ENCODE assay signal across 7 mouse cellular contexts in genomic region chr11:69062194-69062760, GRCm38 (mm10). TPM values are rescaled to one million over a fixed set of nuclear protein-coding genes. Genes with fewer than 3 reads are reported as not detected.
A peak's percentile ranks its signal among the peaks of the same experiment; 100 is the strongest.
DNase-seq lines count a peak whose midpoint lies in the region; ATAC-seq lines count a peak whose summit lies in the region.

No protein-coding gene starts in this region.

- H3K9me3 ChIP-seq in midbrain, embryonic 11.5 days (ENCODE audit: control insufficient read depth, low read length): no peaks in the 10 kb centered on the region

- H3K27ac ChIP-seq in midbrain, embryonic 11.5 days (ENCODE audit: low read depth, low read length): no peak overlapping the region

- peak; percentile 3 for ATAC-seq in inflammation-experienced regulatory T-cells, adult 6 months
- no peak; the same call in 1 of the 2 replicates for ATAC-seq in midbrain, embryonic 11.5 days (ENCODE audit: low FRiP score)

- H3K4me2 ChIP-seq in midbrain, embryonic 11.5 days: peak overlapping the region; percentile 67

- H3K4me3 ChIP-seq in midbrain, embryonic 11.5 days (ENCODE audit: low read depth, low read length): peak overlapping the region; percentile 74

- peaks cover 26% of the 10 kb centered on the region for H3K4me1 ChIP-seq in midbrain, embryonic 11.5 days (ENCODE audit: control insufficient read depth, insufficient read depth, low read length)

- intact Hi-C loops in left cerebral cortex, postnatal 36 days (cut with DNase I): loop anchor here (5.0 to 10.0 kb wide), 2 partner anchors 35 to 183 kb away; partner anchors contain the start of gene Per1

- DNase-seq in ZHBTc4 (ENCODE audit: low read depth, low spot score): peak; percentile 72
- peak; percentile 76 for DNase-seq in cerebellum, adult 9-11 months
- peak; percentile 69 for DNase-seq in gastrocnemius, postnatal 10 days
- peak; percentile 48 to 78 for DNase-seq in left cerebral cortex, postnatal 36 days (ENCODE audit: low spot score in 2 of 2)
- peak; percentile 99 for DNase-seq in midbrain, embryonic 11.5 days (ENCODE audit: low spot score, missing footprints)
- DNase-seq in spleen, postnatal 10 days (ENCODE audit: low spot score in 2 of 2): peak; percentile 77 to 83

- H3K36me3 ChIP-seq in midbrain, embryonic 11.5 days (ENCODE audit: control insufficient read depth, insufficient read depth, low read length): no peaks in the 10 kb centered on the region

- H3K9ac ChIP-seq in midbrain, embryonic 11.5 days (ENCODE audit: low read length): no peak overlapping the region

- under 1% methylated on average over 17 of the region's 17 CpGs for WGBS in midbrain, embryonic 11.5 days

- no peaks in the 10 kb centered on the region for H3K27me3 ChIP-seq in midbrain, embryonic 11.5 days (ENCODE audit: control insufficient read depth, insufficient read depth, low read length)

RNA-seq across cellular contexts. Expression of gene Borcs6, which starts 2.8 kb away (rescaled TPM):
- total RNA-seq in gastrocnemius, postnatal 10 days (2021): 10 to 100 TPM; 12.6 to 13.9 TPM
- 1 to 10 TPM; 1.1 to 2.2 (median 1.3) TPM for polyA plus RNA-seq in inflammation-experienced regulatory T-cells, adult 6 months (2017; shearing (Covaris generic))
- total RNA-seq in left cerebral cortex, postnatal 36 days (2021): 10 to 100 TPM; 30.7 to 38.4 TPM
- polyA plus RNA-seq in midbrain, embryonic 11.5 days (2014; fragmentation: Nextera tagmentation; extraction: Ambion mirVana): 8.8 and 9.8 TPM in 2 replicates

RNA-seq across cellular contexts. Expression of gene Tmem107, which starts 8.3 kb away (rescaled TPM):
- total RNA-seq in gastrocnemius, postnatal 10 days (2021): 1 to 10 TPM; 4.3 to 5.2 TPM
- 1 to 10 TPM; 2.8 to 9.1 (median 4.0) TPM for polyA plus RNA-seq in inflammation-experienced regulatory T-cells, adult 6 months (2017; shearing (Covaris generic))
- total RNA-seq in left cerebral cortex, postnatal 36 days (2021): 10 to 100 TPM; 19.5 to 20.5 TPM
- 53.5 and 57.7 TPM in 2 replicates for polyA plus RNA-seq in midbrain, embryonic 11.5 days (2014; fragmentation: Nextera tagmentation; extraction: Ambion mirVana)

RNA-seq across cellular contexts. Expression of gene Aurkb, which starts 16.8 kb away (rescaled TPM):
- total RNA-seq in gastrocnemius, postnatal 10 days (2021): 10 to 100 TPM; 10.2 to 11.6 TPM
- polyA plus RNA-seq in inflammation-experienced regulatory T-cells, adult 6 months (2017; shearing (Covaris generic)): 10 to 100 TPM in 2 of 3 experiments, 1 to 10 TPM in 1; 5.8 to 74.0 (median 12.9) TPM
- total RNA-seq in left cerebral cortex, postnatal 36 days (2021): 1 to 10 TPM in 1 of 2 experiments, under 1 TPM in 1; 0.43 to 1.1 TPM
- polyA plus RNA-seq in midbrain, embryonic 11.5 days (2014; fragmentation: Nextera tagmentation; extraction: Ambion mirVana): 169 and 171 TPM in 2 replicates

RNA-seq across cellular contexts. Expression of gene Vamp2, which starts 26.0 kb away (rescaled TPM):
- total RNA-seq in gastrocnemius, postnatal 10 days (2021): 10 to 100 TPM; 52.4 to 55.8 TPM
- polyA plus RNA-seq in inflammation-experienced regulatory T-cells, adult 6 months (2017; shearing (Covaris generic)): 10 to 100 TPM; 26.9 to 31.5 (median 27.3) TPM
- 1,000 to 10,000 TPM; 1,090 to 1,186 TPM for total RNA-seq in left cerebral cortex, postnatal 36 days (2021)
- polyA plus RNA-seq in midbrain, embryonic 11.5 days (2014; fragmentation: Nextera tagmentation; extraction: Ambion mirVana): 72.4 and 73.5 TPM in 2 replicates

RNA-seq across cellular contexts. Expression of gene Per1, which starts 32.7 kb away (rescaled TPM):
- 10 to 100 TPM; 17.5 to 78.6 TPM for total RNA-seq in gastrocnemius, postnatal 10 days (2021)
- polyA plus RNA-seq in inflammation-experienced regulatory T-cells, adult 6 months (2017; shearing (Covaris generic)): 1 to 10 TPM; 5.2 to 6.2 (median 6.1) TPM
- total RNA-seq in left cerebral cortex, postnatal 36 days (2021): 100 to 1,000 TPM; 106 to 122 TPM
- 6.0 and 7.3 TPM in 2 replicates for polyA plus RNA-seq in midbrain, embryonic 11.5 days (2014; fragmentation: Nextera tagmentation; extraction: Ambion mirVana)

Comparison
In these comparisons a context has a peak if more than half of its experiments do, and no peak if none do; other contexts are left out.
1. RNA of gene Aurkb, which starts 16.8 kb away (total RNA-seq): 10.2 to 11.6 TPM in gastrocnemius, postnatal 10 days; 0.43 to 1.1 TPM in left cerebral cortex, postnatal 36 days; every median in the first group is over 4 times any median in the second.
2. Peak in every context shown above with its lines, with median percentiles within 50 percentile points of each other: DNase-seq.